Mouse (Mus musculus): Measurements from ENCODE around the gene Fam19a1.
A peak's percentile ranks its signal among the peaks of the same experiment; 100 is the strongest.

Gene Fam19a1

GRCm38 (mm10) chr6:96258651-96259050 lies 145.7 kb downstream of the Fam19a1 start:
- DNase-seq (ENCODE audit: low read depth, low spot score): no peak

DNA sequence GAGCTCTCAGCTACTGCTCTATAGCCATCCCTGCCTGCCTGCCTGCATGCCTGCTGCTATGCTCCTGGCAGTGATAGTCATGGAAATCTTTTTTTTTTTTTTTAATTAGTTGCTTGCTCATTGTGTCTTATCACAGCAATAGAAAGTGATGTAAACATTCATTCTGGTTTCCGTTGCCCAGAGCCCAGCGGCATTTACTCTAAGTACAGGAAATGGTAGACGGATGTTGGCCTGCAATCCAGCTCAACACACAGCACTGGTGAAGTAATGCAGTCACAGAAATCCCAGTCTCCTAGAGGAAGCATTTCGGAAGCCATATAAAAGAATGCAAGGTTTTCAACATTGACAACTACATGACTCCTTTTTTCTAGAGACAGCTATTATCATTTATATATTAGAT lies 153.5 kb downstream of the Fam19a1 start:
- no peak for DNase-seq (ENCODE audit: low read depth, low spot score)

- DNase-seq (ENCODE audit: low read depth, low spot score): no peak
These were observed 155.8 kb downstream of the Fam19a1 start for GRCm38 (mm10) chr6:96268788-96269187.

GRCm38 (mm10) chr6:96270436-96270835 lies 157.5 kb downstream of the Fam19a1 start:
- no peak for DNase-seq (ENCODE audit: low read depth, low spot score)

GRCm38 (mm10) chr6:96283731-96284130 lies 170.8 kb downstream of the Fam19a1 start:
- no peak for DNase-seq (ENCODE audit: low read depth, low spot score)

DNA sequence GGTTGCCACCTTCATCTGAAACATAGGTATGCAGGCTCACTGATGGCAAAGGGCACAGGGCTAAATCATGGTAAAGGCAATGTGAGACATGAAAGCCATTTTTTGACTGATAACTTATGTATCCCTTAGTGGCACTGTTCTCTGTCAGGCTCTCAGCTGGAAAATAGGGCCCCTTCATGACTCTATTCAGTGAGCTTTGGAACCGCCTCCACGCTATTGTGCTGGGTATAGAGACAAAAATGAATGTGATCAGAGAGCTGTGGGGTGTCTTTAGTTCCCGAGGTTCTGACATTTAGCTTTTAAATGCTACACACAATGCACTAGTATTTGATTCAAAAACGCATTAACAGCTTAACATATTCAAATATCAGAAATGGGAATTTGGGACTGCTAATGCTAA lies 171.6 kb downstream of the Fam19a1 start:
- DNase-seq (ENCODE audit: low read depth, low spot score): no peak

DNA sequence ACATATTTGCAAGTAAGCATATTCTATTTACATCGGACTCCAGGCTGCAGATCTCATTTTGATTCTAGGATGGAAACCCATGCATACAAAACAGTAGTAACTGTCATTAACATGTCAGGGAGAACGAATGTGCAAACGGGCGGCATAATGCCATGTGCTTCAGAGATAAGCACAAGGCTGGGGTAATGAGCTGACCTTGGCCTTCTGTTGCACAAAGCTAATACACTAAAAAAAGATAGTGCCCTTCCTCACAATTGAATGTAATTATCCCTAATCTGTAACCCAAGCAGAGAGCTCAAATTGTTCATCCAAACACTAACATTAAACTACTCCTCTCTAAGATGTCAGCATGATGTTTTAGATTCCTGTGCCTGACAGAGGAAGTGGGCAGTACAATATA lies 173.3 kb downstream of the Fam19a1 start:
- DNase-seq (ENCODE audit: low read depth, low spot score): peak; percentile 15

- no peak for DNase-seq (ENCODE audit: low read depth, low spot score)
These were observed 174.4 kb downstream of the Fam19a1 start for GRCm38 (mm10) chr6:96287377-96287776.

DNA sequence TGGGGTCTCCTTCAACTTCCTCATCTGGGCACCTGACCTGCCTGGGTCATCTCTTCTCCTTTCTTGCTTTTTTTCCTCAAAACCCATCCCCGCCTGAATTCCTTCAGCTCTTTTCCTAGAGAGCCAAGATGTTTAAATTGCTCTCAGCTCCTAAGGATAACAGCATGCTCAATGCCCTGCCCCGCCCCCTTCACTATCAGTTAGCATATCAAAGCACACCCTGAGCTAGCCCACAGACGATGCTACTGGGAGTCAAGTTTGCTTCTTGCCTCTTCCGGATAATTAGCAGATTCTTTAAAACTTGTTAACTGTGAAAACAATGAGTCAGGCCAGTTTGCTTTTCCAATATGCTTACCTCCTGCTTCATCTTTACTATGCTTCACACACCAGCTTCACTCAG lies 176.7 kb downstream of the Fam19a1 start:
- no peak for DNase-seq (ENCODE audit: low read depth, low spot score)

GRCm38 (mm10) chr6:96347491-96347890 lies 234.5 kb downstream of the Fam19a1 start:
- DNase-seq (ENCODE audit: low read depth, low spot score): no peak

- DNase-seq (ENCODE audit: low read depth, low spot score): no peak
These were observed 236.6 kb downstream of the Fam19a1 start for GRCm38 (mm10) chr6:96349446-96350025.

DNA sequence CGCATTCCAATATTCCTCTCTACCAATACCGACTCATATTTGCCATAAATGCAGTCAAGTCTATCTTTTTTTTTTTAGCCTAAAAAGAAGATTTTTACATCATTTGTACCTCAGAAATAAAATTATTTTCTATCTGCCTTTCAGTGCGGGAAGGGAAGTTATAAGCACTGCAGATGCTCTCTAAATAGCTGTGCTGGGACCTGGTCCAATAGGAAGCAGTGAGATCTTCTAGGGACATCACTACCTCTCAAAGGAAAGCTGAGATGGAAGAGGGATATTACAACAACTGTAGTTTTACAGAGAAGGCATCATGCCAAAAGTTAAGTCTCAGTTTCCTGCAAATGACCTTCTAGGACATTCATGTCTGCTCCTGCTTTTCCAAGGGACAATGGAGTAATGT lies 256.6 kb downstream of the Fam19a1 start:
- no peak for DNase-seq (ENCODE audit: low read depth, low spot score)

DNA sequence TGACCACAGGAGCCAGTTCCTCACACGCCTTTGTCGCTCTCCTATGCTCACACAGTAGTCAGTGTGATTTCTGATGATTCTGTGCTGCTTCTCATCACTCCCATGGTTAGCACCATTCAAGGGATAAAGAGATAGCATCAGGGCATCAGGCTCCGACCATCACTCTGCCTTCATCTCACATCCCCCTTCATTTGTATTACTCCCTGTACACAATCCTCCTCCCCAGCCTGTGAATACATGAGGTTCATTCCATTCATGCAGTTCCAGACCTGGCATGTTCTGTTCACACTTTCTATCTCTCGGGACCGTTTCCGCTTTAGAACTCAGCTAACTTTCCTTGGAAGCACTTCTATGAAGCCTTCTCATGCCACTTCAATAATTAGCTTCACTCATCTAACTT lies 259.9 kb downstream of the Fam19a1 start:
- no peak for DNase-seq (ENCODE audit: low read depth, low spot score)

GRCm38 (mm10) chr6:96373274-96373673 lies 260.3 kb downstream of the Fam19a1 start:
- DNase-seq (ENCODE audit: low read depth, low spot score): no peak

- no peak for DNase-seq (ENCODE audit: low read depth, low spot score)
These were observed 263.8 kb downstream of the Fam19a1 start for GRCm38 (mm10) chr6:96376773-96377172.

DNA sequence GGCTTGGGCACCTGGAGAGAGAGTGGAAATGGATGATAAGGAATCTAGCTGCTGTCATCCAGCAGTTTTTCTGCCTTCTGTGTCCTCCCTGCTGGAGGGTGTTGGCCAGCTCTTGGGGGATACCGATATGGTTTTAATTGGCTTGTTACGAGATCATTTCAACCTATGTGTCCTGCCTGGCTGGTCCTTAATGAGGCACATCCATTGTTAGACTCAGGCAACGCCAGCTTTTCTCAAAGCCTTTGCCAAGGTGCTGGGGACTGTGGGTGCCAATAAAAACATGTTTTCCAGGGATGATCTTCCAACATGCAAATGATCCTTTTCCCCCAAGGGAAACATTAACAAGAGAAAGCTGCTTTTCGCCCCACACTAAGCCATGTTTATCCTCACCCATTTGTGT lies 266.3 kb downstream of the Fam19a1 start:
- DNase-seq (ENCODE audit: low read depth, low spot score): no peak

GRCm38 (mm10) chr6:96384441-96384840 lies 271.5 kb downstream of the Fam19a1 start:
- no peak for DNase-seq (ENCODE audit: low read depth, low spot score)

GRCm38 (mm10) chr6:96418866-96419265 lies 305.9 kb downstream of the Fam19a1 start:
- no peak for DNase-seq (ENCODE audit: low read depth, low spot score)

- no peak for DNase-seq (ENCODE audit: low read depth, low spot score)
These were observed 306.9 kb downstream of the Fam19a1 start for GRCm38 (mm10) chr6:96419704-96420382.

DNA sequence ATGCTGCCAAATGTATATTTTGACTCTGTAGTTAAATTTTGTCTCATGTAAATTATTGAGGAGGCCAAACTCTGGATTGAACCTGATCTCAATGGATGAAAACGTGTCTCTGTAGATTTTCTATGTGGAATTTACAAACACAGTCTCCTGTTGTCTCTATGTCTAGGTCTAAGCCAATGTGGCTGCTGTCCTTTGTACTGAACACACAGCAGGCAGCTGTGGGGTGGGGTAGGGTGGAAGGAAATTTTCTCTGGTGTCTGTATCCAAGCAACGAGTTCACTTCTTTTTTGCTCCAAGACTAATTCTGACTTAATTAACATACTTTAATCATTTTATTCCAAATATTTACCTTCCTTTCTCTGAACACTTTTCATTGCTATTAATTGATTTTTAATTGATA lies 307.6 kb downstream of the Fam19a1 start:
- peak; percentile 37 for DNase-seq (ENCODE audit: low read depth, low spot score)

GRCm38 (mm10) chr6:96429390-96429789 lies 316.4 kb downstream of the Fam19a1 start:
- DNase-seq (ENCODE audit: low read depth, low spot score): no peak

DNA sequence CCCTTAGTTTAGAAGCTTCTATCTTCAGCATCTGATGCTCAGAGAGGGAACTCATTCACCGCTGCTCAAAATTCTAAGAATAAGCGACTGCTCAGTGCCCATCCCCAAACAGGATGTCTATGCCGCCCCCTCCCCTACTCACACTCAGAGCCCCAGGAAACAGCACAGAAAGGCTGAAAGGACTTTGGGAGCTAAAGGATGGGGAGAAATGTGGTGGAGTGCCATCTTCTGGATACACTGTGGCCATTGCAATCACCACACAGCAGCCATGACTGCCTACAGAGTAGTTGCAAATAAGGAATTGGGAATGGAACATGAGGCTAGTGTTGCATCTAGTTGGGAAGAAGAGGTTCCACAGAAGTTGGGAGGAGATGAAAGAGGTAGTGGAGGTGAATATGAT lies 319.4 kb downstream of the Fam19a1 start:
- DNase-seq (ENCODE audit: low read depth, low spot score): no peak

- DNase-seq (ENCODE audit: low read depth, low spot score): no peak
These were observed 320.9 kb downstream of the Fam19a1 start for GRCm38 (mm10) chr6:96433896-96434295.

GRCm38 (mm10) chr6:96435545-96435944 lies 322.6 kb downstream of the Fam19a1 start:
- DNase-seq (ENCODE audit: low read depth, low spot score): peak; percentile 17
